In genomic region chr3:29200601-29201000, GRCm38 (mm10) we compare ENCODE assay signal across 14 mouse cellular contexts.
DNase-seq lines count a peak whose midpoint lies in the region; ATAC-seq and TF ChIP-seq lines count a peak whose summit lies in the region.
"Had no signal": no experiment of that assay in that cellular context is flagged by ENCODE, and none has a peak within 500 bp of the region (broad histone marks: within the 10 kb centered on the region; RNA-seq: fewer than 3 reads in every experiment).

No protein-coding gene starts in this region.

- TF ChIP-seq POLR2A in lung, adult 2 months (IDR thresholded peaks at IDR 0.05; ENCODE audit: borderline replicate concordance, extremely low read depth, low read depth, low read length): no peak

- no peak for ATAC-seq in heart, embryonic 14.5 days (ENCODE audit: insufficient number of reproducible peaks, insufficient read depth, low FRiP score, low read depth)
- 0 out of 2 replicates have a peak, but pooled peaks have one; percentile 47 for ATAC-seq in lung, embryonic 16.5 days (ENCODE audit: low read depth)
- peak; percentile 81 for ATAC-seq in forebrain, embryonic 16.5 days
- ATAC-seq: activated CD4-positive, CD25-positive, alpha-beta regulatory T cell, adult 4 months had no signal

- H3K9me3 ChIP-seq in heart, embryonic 14.5 days (ENCODE audit: control insufficient read depth, low read length): no peaks in the 10 kb centered on the region
- H3K9me3 ChIP-seq in lung, embryonic 16.5 days (ENCODE audit: control insufficient read depth, low read length): no peaks in the 10 kb centered on the region
- no peaks in the 10 kb centered on the region for H3K9me3 ChIP-seq in forebrain, embryonic 16.5 days (ENCODE audit: control insufficient read depth, low read length)
- H3K9me3 ChIP-seq: embryonic facial prominence, embryonic 13.5 days had no signal

- H3K27ac ChIP-seq in heart, embryonic 14.5 days (replicated peaks in 1 of 2; ENCODE audit: control insufficient read depth in 1 of 2, insufficient read depth in 1 of 2, low read depth in 2 of 2, low read length in 2 of 2): no peak overlapping the region
- no peak overlapping the region for H3K27ac ChIP-seq in lung, embryonic 16.5 days (ENCODE audit: low read length)
- H3K27ac ChIP-seq in forebrain, embryonic 16.5 days (ENCODE audit: low read length): no peak overlapping the region
- H3K27ac ChIP-seq: embryonic facial prominence, embryonic 13.5 days; hindbrain, embryonic 14.5 days; liver, embryonic 14.5 days had no signal

- no peaks in the 10 kb centered on the region for H3K4me1 ChIP-seq in heart, embryonic 14.5 days (ENCODE audit: control insufficient read depth in 2 of 2, insufficient read depth in 2 of 2, low read length in 2 of 2)
- H3K4me1 ChIP-seq in lung, embryonic 16.5 days (replicated peaks; ENCODE audit: control insufficient read depth, insufficient read depth, low read length): no peaks in the 10 kb centered on the region
- H3K4me1 ChIP-seq in lung, adult 2 months (ENCODE audit: control insufficient read depth, insufficient read depth, low read length): no peaks in the 10 kb centered on the region
- H3K4me1 ChIP-seq in forebrain, embryonic 16.5 days (replicated peaks; ENCODE audit: control insufficient read depth, insufficient read depth, low read length): no peaks in the 10 kb centered on the region
- H3K4me1 ChIP-seq: embryonic facial prominence, embryonic 13.5 days had no signal

- H3K36me3 ChIP-seq in heart, embryonic 14.5 days (ENCODE audit: control insufficient read depth, insufficient read depth, low read length): no peaks in the 10 kb centered on the region
- H3K36me3 ChIP-seq in lung, embryonic 16.5 days (ENCODE audit: control insufficient read depth, insufficient read depth, low read length): no peaks in the 10 kb centered on the region
- no peaks in the 10 kb centered on the region for H3K36me3 ChIP-seq in forebrain, embryonic 16.5 days (ENCODE audit: control insufficient read depth, insufficient read depth)
- H3K36me3 ChIP-seq: embryonic facial prominence, embryonic 13.5 days had no signal

- no peak for DNase-seq in heart, adult 8-10 months (ENCODE audit: low spot score)
- DNase-seq in lung, adult 2 months: no peak
- DNase-seq in lung, postnatal 36 days: peak; percentile 32
- DNase-seq in spleen, adult 12 weeks (ENCODE audit: low spot score): no peak
- DNase-seq: heart, postnatal 10 days; kidney, adult 8-10 months; thymus, adult 18-20 months had no signal

- 27% methylated on average over 8 of the region's 8 CpGs for WGBS in heart, embryonic 14.5 days
- 44% methylated on average over 8 of the region's 8 CpGs for WGBS in lung, embryonic 16.5 days
- 52% methylated on average over 8 of the region's 8 CpGs for WGBS in lung, adult 2 months
- 48% methylated on average over 8 of the region's 8 CpGs for WGBS in forebrain, embryonic 16.5 days

- H3K4me2 ChIP-seq in heart, embryonic 14.5 days (ENCODE audit: low read length): 0 out of 2 replicates have a peak overlapping the region, but pooled peaks have one; percentile 13
- no peak overlapping the region for H3K4me2 ChIP-seq in lung, embryonic 16.5 days (ENCODE audit: low read depth, low read length)
- no peak overlapping the region for H3K4me2 ChIP-seq in forebrain, embryonic 16.5 days (ENCODE audit: low read length)
- H3K4me2 ChIP-seq: embryonic facial prominence, embryonic 13.5 days; hindbrain, embryonic 14.5 days had no signal

- H3K9ac ChIP-seq in heart, embryonic 14.5 days (ENCODE audit: low read length): no peak overlapping the region
- no peak overlapping the region for H3K9ac ChIP-seq in lung, embryonic 16.5 days (ENCODE audit: low read length)
- H3K9ac ChIP-seq in forebrain, embryonic 16.5 days (replicated peaks; ENCODE audit: low read depth, low read length): no peak overlapping the region
- H3K9ac ChIP-seq: embryonic facial prominence, embryonic 13.5 days; hindbrain, embryonic 14.5 days; liver, embryonic 14.5 days had no signal

- H3K4me3 ChIP-seq in heart, embryonic 14.5 days (ENCODE audit: control insufficient read depth in 1 of 2, insufficient read depth in 1 of 2, low read depth in 1 of 2, low read length in 2 of 2): no peak overlapping the region
- no peak overlapping the region for H3K4me3 ChIP-seq in lung, embryonic 16.5 days (ENCODE audit: low read length)
- H3K4me3 ChIP-seq in lung, adult 2 months (replicated peaks; ENCODE audit: extremely low read depth, low read depth, low read length): no peak overlapping the region
- H3K4me3 ChIP-seq in forebrain, embryonic 16.5 days (replicated peaks; ENCODE audit: low read length): no peak overlapping the region
- H3K4me3 ChIP-seq: embryonic facial prominence, embryonic 13.5 days had no signal

- TF ChIP-seq CTCF in lung, adult 2 months (IDR thresholded peaks at IDR 0.05; ENCODE audit: insufficient read depth, low read length): no peak

- no peaks in the 10 kb centered on the region for H3K27me3 ChIP-seq in heart, embryonic 14.5 days (ENCODE audit: control insufficient read depth, insufficient read depth, low read length)
- H3K27me3 ChIP-seq in lung, embryonic 16.5 days (ENCODE audit: control insufficient read depth, insufficient read depth, low read depth, low read length): no peaks in the 10 kb centered on the region
- no peaks in the 10 kb centered on the region for H3K27me3 ChIP-seq in forebrain, embryonic 16.5 days (replicated peaks; ENCODE audit: control insufficient read depth, insufficient read depth, low read length)
- H3K27me3 ChIP-seq: embryonic facial prominence, embryonic 13.5 days had no signal
